Mouse (Mus musculus) spleen, adult 2 months (tissue): Measurements from ENCODE around the gene Pih1d2. TPM values are rescaled to one million over a fixed set of nuclear protein-coding genes. Genes with fewer than 3 reads are reported as not detected.

Source experiments
- DNase-seq, 2 experiments: peaks; one replicate each; pipeline versions ENCODE4 v3.0.0 to v3.0.0-alpha.2; 2012 to 2021; ENCODE audit warnings: low spot score in 2 of 2, low read depth in 1 of 2
- H3K27ac ChIP-seq: fragments of 200-500 bp; 2 replicates; pipeline ENCODE4 v1.5.1; 2012; ENCODE audit warnings: low read length, inconsistent platforms; ENCODE audit not compliant: insufficient read depth
- H3K27me3 ChIP-seq: fragments of 200-500 bp; 2 replicates; pipeline ENCODE4 v1.6.1; 2012; ENCODE audit warnings: mild to moderate bottlenecking, moderate library complexity, low read length, inconsistent platforms; ENCODE audit not compliant: control insufficient read depth, insufficient read depth
- H3K36me3 ChIP-seq: fragments of 200-500 bp; 2 replicates; pipeline ENCODE4 v1.6.1; 2012; ENCODE audit warnings: mild to moderate bottlenecking, low read length, inconsistent platforms; ENCODE audit not compliant: control insufficient read depth, insufficient read depth
- H3K4me1 ChIP-seq: fragments of 200-500 bp; 2 replicates; pipeline ENCODE4 v1.6.1; 2011; ENCODE audit warnings: inconsistent platforms; ENCODE audit not compliant: control insufficient read depth, insufficient read depth, insufficient read length
- H3K4me3 ChIP-seq: fragments of 200-500 bp; 2 replicates; pipeline ENCODE4 v1.5.1; 2011; ENCODE audit warnings: mild to moderate bottlenecking, inconsistent platforms; ENCODE audit not compliant: insufficient read depth, insufficient read length; ENCODE audit errors: extremely low read depth
- CTCF ChIP-seq: fragments of 200-500 bp; IDR thresholded peaks from 2 replicates; pipeline ENCODE4 v1.5.1; 2011; ENCODE audit warnings: mild to moderate bottlenecking, inconsistent platforms; ENCODE audit not compliant: insufficient read depth, insufficient read length, insufficient replicate concordance; ENCODE audit errors: extremely low read depth
- POLR2A ChIP-seq: fragments of 200-500 bp; IDR thresholded peaks from 2 replicates; pipeline ENCODE4 v1.6.1; 2011; ENCODE audit warnings: low read depth, low read length, inconsistent platforms
- WGBS: fragments of 180-500 bp; shearing (Covaris S2); methylation state at CpG from one replicate; pipeline ENCODE4 v1.1.7; 2018; 5-methylcytosine and 5-hydroxymethylcytosine counted together
- polyA plus RNA-seq: library from polyadenylated mRNA; depleted of rRNA; stranded (reverse); fragments of >200 nt; gene quantifications from 2 replicates; pipeline ENCODE4 v1.2.3, GENCODE M21; 2012

The Pih1d2 gene
- polyA plus RNA-seq, 1 experiment, result 0.07 TPM

DNA sequence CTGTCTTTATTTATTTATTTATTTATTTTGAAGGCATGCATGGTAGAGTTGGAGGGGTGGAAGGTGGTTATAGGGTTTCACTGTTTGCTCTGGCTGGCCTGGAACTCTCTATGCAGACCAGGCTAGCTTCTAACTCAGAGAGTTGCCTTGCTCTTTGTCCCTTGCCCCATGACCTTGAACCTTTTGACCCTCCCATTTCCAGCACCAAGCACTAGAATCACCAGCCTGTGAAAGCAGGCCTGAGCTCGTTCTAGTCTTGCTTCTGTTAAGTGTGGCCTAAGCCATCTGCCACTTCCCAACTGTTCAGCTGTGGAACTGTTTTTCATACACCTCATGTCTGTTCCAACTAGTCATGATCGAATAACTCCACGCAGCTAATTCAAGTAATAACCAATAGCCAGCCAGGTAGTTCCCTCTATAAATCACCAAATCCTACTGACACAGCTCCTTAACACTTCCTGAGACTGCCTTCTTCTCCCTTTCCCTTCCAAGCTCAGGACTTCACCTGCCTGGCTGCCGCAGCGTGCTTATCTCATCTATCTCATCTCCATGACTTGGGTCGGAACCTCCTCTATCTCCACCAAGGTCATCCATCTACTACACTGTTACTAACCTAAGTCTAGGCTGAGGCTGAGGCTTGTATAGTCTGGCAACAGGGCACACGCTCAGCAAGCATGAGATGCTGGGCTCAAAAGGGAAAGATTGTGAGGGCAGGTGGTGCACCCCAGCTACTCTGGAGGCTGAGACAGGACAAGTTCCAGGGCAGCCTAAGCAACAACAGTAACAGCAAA lies 14.9 kb upstream of the Pih1d2 start:
- TF ChIP-seq POLR2A (no peak), CTCF (no peak)

DNA sequence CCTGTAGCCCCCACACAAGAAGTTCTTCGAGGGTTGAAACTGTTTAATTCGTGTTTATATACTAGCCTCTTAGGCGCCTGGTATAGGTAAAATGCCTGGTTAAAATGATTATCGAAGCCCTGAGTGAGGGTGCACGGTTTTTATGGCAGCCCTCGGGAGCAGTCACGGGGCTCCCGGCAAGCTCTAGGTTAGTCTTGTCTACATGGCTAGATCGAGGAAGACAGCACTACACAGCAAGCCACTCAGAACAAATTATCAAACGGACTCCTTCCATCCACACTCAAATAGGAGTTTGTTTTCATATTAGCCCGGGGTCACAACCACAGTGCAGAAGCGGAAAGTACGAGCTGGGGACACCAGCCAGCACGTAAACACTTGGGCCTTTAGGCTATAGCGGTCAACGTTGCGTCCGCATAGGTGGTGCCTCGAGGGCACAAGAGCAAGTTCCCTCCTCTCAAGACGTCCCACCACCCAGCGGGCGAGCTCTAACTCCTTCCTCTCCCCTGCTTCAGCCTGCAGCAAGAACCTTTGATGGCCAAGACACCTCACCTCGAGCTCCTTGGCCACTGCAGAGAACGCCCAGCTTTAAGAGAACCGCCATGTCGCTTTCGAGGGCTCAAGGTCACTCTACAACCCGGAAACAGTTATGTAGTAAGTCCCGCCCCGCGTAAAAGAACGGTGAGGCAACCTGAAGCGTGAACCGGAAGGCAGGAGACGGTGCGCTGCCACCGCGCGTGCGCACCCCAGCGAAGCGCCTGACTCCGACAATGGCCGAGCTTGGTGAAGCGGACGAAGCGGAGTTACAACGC lies 13.7 kb upstream of the Pih1d2 start, which contains the start of the genes Sdhd and Timm8b:
Gene Sdhd (minus strand): TSS at position 624 of the 809 bp plus-strand sequence.
Gene Timm8b (plus strand): TSS at position 722 of the 809 bp plus-strand sequence.
- peak; percentile 91 to 92 for DNase-seq
- H3K36me3 ChIP-seq, result peaks cover 15% of the 10 kb centered on the region

More for the DNA sequence above, 14.9 kb upstream of the Pih1d2 start:
- H3K27ac ChIP-seq, result no peak overlapping the region
- peaks cover 20% of the 10 kb centered on the region for H3K36me3 ChIP-seq
- no peak for DNase-seq
- H3K27me3 ChIP-seq, result no peaks in the 10 kb centered on the region
- WGBS, result 71% methylated on average over 7 of the region's 7 CpGs
- no peak overlapping the region for H3K4me3 ChIP-seq
- H3K4me1 ChIP-seq, result peaks cover 5% of the 10 kb centered on the region

DNA sequence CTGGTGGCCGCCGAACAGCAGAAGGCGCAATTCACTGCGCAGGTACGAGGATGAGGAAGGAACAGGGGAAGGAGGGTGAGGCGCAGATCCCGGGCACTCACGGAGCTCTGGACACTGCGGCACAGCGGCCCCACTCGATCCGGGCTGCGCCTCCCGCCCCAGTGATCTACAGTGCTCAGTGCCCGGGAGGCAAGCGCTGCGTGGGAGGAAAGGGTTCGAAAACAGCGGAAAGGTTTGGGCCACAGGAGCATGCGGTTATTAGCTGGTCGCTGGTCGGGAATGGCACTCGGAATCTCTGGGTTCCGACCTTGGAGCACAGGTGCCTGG lies 13.2 kb upstream of the Pih1d2 start:
- Histone ChIP-seq H3K36me3 (peaks cover 15% of the 10 kb centered on the region), H3K27ac (peak overlapping the region; percentile 84), H3K4me3 (peak overlapping the region; percentile 85), H3K4me1 (peaks cover 5% of the 10 kb centered on the region), H3K27me3 (no peaks in the 10 kb centered on the region)
- TF ChIP-seq CTCF (no peak), POLR2A (no peak)
- under 1% methylated on average over 24 of the region's 24 CpGs for WGBS
- DNase-seq, result no peak

More for the DNA sequence above, 13.7 kb upstream of the Pih1d2 start, which contains the start of the genes Sdhd and Timm8b:
- H3K27ac ChIP-seq, result peak within 1 kb of the TSS; percentile 84
- no peaks in the 10 kb centered on the region for H3K27me3 ChIP-seq
- peak within 1 kb of the TSS; percentile 85 for H3K4me3 ChIP-seq
- no peak for TF ChIP-seq CTCF
- peak; percentile 62 for TF ChIP-seq POLR2A
- H3K4me1 ChIP-seq, result peaks cover 5% of the 10 kb centered on the region
- WGBS, result under 1% methylated on average over 48 of the region's 48 CpGs

DNA sequence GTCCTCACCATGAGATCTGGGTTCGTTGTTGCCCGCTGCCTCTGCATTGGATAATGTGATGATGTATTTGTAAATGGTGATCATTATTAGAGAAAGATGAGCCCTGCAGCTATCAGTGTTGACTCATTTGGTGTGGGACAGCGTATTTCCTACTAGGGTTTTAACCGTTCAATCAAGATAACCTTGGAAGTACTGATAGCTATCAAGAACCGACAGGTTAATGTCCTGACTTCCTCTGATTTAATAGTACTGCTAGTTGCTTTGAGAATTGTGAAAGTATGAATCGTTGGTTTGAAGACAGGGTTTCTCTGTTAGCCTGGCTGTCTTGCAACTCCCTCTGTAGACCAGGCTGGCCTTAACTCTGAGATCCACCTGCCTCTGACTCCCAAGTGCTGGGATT lies 12.8 kb upstream of the Pih1d2 start:
- Histone ChIP-seq H3K4me3 (peak overlapping the region; percentile 85), H3K36me3 (peaks cover 14% of the 10 kb centered on the region), H3K4me1 (peaks cover 5% of the 10 kb centered on the region), H3K27me3 (no peaks in the 10 kb centered on the region), H3K27ac (peak overlapping the region; percentile 84; the same call in 1 of the 2 replicates)
- WGBS, result 3% methylated on average over 6 of the region's 6 CpGs
- TF ChIP-seq CTCF (no peak), POLR2A (no peak)
- no peak for DNase-seq

DNA sequence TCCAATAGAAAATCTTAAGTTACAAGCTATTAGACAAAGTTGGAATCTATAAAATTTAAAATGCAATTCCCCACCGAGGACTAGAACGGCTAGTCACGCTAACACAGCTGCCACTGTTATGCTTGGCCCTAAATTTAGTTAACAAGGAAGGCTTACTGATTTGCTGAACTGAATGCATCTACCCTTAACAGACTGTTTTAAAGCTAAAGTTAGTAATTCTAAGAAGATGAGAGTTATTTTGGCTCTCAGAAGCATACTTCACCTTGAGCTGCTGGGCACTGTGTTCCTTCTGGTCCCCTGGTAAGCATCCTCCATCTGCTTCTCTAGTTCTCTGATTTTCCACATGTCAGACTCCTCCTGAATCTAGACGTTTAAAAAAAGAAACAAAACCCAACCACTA lies 5.0 kb upstream of the Pih1d2 start:
- H3K36me3 ChIP-seq, result peaks cover 28% of the 10 kb centered on the region

DNA sequence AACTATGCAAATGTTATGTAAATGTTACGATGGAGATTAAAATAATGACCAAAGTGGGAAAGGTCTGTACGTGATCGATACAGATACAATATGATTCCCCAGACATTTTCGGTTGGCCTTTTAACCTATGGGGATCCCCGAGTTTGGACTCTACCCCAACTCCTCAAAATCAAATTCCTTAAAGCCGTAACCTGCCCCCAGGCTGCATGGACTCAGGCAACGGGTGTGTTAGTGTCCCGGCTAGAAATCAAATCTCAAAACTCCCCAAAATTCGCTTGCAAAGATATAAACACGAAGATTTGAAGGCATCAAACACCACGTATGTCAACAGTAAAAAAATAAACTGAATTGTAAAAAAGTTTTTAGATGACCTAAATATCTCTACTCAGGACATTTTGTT lies 960 bp upstream of the Pih1d2 start:
- Histone ChIP-seq H3K27ac (no peak overlapping the region), H3K4me3 (peak overlapping the region; percentile 97), H3K4me1 (peaks cover 3% of the 10 kb centered on the region), H3K27me3 (no peaks in the 10 kb centered on the region), H3K36me3 (peaks cover 13% of the 10 kb centered on the region)
- DNase-seq, result no peak
- TF ChIP-seq POLR2A, result no peak
- no peak for TF ChIP-seq CTCF
- WGBS, result 36% methylated on average over 11 of the region's 11 CpGs

More for the DNA sequence above, 5.0 kb upstream of the Pih1d2 start:
- H3K4me1 ChIP-seq, result peaks cover 3% of the 10 kb centered on the region
- 89% methylated on average over 4 of the region's 4 CpGs for WGBS
- H3K27me3 ChIP-seq, result no peaks in the 10 kb centered on the region
- no peak for TF ChIP-seq POLR2A
- no peak for TF ChIP-seq CTCF
- no peak overlapping the region for H3K4me3 ChIP-seq
- DNase-seq, result no peak
- no peak overlapping the region for H3K27ac ChIP-seq
